Mouse (Mus musculus): ENCODE results near the gene Helz2.
A peak's percentile ranks its signal among the peaks of the same experiment; 100 is the strongest.

The Helz2 gene

DNA sequence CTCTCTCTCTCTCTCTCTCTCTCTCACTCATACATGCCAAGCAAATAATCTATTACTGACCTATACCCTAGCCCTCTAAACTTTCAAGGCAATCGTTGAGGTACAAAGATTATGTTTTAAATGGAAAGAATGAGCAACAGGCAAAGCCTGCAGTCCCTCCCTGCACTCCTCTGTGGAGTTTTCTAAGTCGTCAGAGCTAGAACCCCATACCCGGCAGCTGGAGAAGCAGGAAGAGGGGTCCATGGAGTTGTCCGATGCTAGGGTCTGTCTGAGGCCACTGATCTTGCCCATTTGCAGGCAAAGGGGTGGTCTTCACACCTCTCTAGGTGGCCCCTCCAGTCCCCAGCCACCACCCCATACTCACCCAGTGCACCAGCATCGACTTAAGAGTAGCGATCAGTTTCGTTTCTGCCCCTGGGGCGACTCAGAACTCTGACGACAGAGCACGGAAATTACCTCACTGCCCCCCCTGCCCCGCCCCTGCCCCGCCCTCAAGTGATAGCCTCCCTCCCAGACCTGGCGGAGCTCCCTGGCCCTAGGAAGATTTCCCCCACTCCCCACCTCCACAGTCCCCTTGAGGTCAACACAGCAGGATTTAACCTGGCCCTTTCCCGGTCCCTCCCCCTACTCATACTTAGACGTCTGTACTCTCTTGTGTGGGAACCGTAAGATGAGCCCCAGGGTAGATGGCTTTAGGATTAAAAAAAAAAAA, at the start of gene Helz2:
Gene Helz2, minus strand, starts transcription at position 426 of the 712 bp plus-strand sequence.
- no peak for DNase-seq (ENCODE audit: low spot score in 2 of 2)

DNA sequence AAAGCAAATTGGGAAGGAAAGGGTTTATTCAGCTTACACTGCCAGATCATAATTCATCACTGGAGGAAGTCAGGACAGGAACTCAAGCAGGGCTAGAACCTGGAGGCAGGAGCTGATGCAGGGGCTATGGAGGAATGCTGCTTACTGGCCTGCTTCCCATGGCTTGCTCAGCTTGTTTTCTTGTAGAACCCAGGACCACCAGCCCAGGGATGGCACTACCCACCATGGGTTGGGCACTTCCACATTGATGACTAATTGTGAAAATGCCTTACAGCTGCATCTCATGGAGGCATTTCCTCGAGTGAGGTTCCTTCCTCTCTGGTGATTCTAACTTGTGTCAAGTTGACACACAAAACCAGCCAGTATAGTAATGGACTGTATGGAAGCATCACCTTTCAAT, 49.1 kb upstream of the Helz2 start:
- no peak for DNase-seq (ENCODE audit: low spot score in 2 of 2)

DNA sequence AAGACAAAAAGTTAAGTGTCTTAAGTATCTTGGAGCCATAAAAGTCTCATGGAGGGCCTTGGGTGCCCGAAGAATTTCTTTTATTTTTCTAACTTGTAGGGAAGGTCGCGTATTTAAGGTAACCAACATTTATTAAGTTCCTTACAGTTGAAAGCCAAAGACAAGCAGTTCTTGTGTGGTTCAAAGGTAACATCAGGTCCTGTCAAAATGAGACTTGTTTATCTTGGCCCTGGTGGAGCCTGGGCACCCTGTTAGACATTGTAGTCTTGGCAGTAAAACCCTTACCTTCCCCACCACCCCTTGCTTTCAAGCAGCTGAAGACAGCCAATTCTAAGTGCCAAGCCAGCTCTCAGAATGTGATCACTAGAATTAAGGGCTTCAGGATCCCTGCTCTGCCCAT, 46.9 kb upstream of the Helz2 start:
- DNase-seq (ENCODE audit: low spot score in 2 of 2) = no peak

DNA sequence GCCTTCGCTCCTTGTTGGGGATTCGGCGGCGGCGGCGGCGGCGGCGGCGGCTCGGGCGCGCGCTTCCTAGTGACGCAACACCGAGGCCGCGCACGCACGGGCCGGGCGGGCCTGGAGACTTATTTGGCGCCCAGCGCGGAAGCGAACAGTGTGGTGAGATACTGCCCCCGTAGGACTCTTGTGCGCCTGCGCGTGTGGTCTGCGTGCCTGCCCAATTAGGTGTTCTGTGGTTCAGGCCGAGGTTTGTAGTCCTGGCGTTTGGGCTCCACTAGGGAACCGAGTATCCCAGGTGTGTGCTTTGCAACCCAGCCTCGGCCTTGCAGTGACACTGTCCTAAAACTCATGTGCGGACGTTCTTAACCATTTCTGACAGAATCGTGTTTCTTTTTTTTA, 46.1 kb upstream of the Helz2 start, which contains the start of gene Gmeb2:
Gene Gmeb2, minus strand, starts transcription at position 78 of the 393 bp plus-strand sequence.
- DNase-seq (ENCODE audit: low spot score in 2 of 2) = peak; percentile 90 to 95

DNA sequence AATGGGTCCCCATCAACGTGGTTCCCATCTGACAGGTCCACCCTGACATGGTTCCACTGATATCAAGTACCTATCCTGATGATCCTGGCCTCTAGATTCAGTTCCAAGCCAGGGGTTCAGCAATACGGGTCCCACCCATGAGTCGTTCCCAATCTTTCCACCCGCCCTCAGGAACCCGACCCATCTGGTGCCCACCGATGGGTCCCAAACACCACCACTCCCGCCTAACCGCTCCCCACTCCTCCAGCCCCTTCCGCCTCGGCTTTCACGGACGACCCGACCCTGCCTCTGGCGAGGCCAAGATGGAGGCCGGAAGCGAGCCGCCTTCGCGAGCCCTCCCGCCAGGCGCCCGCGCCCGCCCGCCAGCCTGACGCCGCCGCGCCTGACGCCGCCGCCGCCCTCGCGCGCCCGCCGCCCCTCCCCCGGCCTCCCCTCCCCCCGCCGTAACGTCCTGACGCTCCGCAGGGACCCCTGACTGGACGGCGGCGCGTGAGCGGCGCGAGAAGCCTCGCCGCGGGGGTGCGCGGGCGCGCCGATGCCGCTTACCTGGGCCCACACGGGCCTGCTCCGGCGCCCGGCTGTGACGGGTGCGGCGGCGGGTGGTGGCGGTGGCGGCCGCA, 45.6 kb upstream of the Helz2 start:
- DNase-seq (ENCODE audit: low spot score in 2 of 2) = no peak

DNA sequence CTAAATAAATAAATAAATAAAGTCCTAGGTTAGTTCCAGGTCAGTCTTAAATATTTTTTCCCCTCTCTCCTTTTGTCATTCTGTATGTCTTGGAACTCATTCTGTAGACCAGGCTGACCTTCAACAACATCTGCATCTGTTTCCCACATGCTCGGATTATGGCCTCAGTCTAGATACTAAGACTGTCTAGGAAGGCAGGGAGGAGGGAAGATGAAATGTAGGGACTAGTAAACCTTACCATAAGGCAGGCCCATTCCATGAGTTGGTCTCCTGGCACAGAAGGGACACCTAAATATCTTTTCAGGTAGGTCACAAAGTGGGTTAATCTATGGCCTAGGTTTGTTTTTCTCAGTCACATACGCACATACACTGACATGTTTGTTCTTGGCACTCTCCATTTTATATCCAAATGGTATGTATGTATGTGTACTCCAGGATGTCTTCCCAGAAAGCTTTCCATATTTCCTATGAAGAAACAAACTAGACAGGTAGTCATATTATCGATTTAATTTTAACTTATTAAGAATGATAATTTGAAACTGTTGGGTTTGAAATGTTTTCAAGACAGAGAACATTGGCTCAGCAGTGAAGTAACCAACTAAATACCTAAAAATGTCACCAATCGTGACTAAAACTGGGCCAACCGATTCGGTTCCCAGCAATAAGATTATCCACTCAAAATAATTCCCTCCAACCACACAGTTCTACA, 45.0 kb upstream of the Helz2 start:
- no peak for DNase-seq (ENCODE audit: low spot score in 2 of 2)

DNA sequence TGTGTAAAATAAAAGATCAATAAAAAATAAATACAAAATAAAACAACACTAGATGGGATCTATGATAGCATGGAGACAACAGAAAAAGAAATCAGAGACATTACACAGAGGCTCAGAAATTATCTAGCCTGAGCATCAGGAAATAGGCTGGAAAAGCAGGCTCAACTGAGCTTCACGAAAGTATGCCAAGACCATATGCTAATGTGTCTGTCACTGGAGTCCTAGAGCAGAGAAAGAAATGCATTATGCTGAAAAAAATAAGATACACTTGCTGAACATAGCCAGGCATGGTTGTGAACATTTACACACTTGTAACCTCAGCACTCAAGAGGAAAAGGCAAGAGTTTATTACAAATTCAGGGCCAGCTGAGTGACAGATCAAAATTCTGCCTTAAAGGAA, 38.1 kb upstream of the Helz2 start:
- no peak for DNase-seq (ENCODE audit: low spot score in 2 of 2)

DNA sequence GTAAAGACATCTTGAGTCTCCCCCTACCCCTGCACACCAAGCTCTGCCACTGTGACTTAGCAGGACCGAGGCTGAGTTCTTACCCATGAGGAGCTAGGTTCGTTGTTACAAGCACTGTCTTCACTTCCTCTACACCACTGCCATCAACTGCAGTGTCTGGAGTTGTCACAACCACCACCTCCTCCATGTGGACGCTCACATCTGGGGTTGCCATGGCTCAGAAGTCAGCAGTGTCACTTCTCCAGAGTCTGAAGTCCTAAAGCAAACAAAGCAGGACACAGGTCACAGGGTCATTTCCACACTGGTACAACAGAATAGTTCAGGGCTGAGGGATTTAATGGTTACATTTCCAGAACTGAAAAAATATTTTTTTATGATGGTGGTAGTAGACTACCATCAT, 36.0 kb upstream of the Helz2 start:
- no peak for DNase-seq (ENCODE audit: low spot score in 2 of 2)

DNA sequence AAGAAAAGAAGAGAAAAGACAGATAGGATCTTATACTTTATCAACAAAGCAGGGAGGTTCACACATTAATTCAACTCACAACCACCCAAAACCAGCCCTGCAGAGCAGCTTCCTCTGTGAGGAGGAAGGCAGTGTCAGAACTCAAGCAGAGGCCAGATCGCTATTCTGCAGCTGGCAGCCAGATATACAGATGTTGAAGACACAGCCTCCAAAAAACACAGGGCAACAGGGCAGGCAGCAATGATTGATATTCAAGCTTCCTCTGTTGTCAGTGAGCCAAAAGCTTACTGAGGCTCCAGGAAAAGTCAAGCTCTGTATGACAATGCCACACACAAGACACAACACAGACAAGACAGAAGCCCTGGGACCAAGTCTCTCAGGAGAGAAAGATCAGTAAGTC, 34.9 kb upstream of the Helz2 start:
- no peak for DNase-seq (ENCODE audit: low spot score in 2 of 2)

DNA sequence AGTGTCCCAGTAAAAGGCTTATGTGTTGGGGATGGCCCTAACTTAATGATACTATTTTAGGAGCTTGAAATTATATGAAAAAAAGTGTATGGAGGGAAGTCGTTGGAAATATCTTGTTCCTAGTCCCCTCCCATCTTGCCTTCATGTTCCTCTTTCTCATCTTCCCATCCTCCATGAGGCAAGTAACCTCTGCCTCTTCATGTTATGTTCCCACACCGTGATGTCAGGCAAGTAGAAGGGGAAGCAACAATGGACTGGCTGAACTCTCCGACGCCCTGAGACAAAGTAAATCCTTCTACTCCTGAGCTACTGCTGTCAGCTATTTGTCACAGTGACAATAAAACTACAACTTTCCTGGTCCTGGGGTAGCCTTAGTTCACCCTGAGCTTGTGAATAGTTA, 32.8 kb upstream of the Helz2 start:
- no peak for DNase-seq (ENCODE audit: low spot score in 2 of 2)

DNA sequence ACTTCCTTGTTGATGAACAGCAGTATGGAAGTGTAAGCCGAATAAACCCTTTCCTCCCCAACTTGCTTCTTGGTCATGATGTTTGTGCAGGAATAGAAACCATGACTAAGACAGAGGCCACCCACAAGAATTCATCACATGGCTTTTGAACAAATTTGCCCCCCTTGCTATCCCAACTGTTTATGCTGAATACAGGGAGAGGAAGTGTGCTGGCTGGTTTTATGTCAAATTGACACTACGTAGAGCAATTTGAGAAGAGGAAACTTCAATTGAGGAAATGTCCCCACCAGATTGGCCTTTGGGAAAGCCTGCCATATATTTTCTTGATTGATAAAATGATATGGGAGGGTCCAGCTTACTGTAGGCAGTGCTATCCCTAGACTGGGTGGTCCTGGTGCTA, 32.0 kb upstream of the Helz2 start:
- DNase-seq (ENCODE audit: low spot score in 2 of 2) = no peak

DNA sequence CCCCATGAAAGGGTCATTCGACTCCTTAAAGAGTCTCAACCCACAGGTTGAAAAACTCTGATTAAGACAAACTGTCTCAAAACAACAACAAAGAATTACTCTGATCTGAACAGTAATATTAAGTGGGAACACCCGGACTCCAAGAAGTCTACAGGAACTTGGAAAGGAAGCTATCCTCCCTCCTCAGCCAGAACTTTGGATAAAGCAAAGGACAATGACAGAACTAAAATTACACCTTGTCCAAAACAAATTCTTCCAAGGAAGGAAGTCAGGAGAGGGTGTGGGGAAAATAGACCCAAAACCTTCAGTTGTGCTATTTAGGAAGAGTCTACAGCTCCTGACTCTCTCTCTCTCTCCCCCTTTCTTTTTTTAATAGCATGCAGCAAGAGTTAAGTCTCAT, 30.3 kb upstream of the Helz2 start:
- DNase-seq (ENCODE audit: low spot score in 2 of 2) = no peak

DNA sequence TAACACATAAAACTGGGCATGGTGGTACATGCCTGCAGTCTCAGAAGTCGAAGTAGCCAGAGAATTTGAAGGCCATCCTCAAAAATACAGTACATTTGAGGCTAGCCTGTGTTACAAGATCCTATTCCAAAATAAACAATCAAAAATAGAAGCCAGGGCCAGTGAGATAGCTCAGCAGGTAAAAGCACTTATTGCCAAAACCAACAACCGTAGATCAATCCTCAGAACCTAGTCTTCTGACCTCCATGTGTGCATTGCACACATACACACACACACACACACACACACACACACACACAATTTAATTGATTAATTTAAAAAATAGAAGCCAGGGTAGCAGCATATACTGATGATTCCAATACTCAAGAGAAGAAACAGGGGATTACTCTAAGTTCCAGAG, 25.0 kb upstream of the Helz2 start:
- DNase-seq (ENCODE audit: low spot score in 2 of 2) = no peak

DNA sequence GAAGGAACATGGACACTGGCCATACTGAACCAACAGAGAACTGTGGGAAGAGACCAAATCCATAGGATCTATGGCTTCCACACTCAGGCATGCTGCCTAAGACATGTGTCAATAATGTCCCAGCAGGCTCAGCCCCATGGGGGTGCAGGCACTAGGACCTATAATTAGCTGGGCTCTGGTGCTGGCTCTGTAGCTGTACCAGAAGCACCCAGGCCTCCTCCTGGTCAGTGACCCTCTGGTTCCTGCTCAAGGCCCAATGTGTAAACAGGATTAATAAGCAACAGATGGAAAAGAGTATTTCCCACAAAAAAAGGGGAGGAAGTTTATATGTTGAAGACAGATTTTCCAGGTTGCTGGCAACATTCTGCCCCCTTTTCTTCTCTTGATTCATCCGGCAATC, 11.4 kb upstream of the Helz2 start:
- DNase-seq (ENCODE audit: low spot score in 2 of 2) = no peak

DNA sequence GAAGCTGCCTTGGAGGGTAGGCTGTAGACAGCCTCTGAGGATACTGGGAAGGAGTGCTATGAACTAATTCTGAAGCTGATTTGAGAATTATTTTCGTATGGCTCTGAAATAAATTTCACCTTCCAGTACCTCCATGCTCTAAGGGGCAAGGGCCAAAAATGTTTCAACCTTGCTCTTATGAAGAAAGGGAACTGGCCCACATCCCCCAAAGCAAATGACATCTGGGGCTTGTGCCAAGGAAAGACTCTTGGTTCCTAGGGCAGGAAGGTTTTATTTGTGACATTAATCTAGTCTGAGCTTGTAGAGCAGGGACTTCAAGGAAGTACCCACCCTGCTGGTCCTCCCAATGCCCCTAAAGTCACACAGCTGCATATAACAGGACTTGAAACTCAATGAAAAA, 10.0 kb upstream of the Helz2 start:
- DNase-seq (ENCODE audit: low spot score in 2 of 2) = no peak

DNA sequence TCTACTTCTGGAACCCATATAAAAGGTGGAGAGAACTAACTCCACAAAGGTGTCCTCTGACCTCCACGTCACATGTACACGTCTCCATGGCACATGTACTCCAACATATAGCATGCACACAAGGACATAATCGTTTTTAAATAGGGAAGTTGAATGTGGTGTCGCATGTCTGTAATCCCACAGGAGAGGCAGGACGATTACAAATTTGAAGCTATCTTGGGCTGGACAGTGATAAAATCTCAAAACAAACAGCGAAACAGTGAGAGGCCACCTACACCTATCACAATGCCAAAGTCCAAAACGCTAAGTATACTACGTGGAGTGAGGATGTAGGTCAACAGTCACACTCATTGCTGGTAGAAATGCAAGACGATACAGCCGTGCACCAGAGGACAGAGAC, 7.4 kb upstream of the Helz2 start:
- DNase-seq (ENCODE audit: low spot score in 2 of 2) = no peak

DNA sequence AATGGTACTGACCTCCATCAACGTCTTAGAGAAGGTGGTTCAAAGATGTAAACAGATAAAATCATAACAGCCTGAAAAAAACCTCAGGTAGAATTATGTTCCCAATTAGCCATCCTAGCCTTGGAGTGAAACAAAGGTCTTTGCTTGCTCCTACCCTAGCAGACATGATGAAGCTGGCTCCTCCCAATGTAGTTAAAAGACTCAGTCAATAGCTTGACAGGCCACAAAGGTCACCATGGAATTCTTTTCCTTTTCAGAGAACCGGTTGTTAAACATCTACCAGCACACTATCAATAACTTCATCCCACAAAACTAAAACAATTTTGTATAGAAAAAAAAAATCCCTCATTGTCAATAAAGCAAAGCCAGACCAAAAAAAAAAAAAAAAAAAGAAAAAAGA, 3.2 kb upstream of the Helz2 start:
- DNase-seq (ENCODE audit: low spot score in 2 of 2) = no peak

DNA sequence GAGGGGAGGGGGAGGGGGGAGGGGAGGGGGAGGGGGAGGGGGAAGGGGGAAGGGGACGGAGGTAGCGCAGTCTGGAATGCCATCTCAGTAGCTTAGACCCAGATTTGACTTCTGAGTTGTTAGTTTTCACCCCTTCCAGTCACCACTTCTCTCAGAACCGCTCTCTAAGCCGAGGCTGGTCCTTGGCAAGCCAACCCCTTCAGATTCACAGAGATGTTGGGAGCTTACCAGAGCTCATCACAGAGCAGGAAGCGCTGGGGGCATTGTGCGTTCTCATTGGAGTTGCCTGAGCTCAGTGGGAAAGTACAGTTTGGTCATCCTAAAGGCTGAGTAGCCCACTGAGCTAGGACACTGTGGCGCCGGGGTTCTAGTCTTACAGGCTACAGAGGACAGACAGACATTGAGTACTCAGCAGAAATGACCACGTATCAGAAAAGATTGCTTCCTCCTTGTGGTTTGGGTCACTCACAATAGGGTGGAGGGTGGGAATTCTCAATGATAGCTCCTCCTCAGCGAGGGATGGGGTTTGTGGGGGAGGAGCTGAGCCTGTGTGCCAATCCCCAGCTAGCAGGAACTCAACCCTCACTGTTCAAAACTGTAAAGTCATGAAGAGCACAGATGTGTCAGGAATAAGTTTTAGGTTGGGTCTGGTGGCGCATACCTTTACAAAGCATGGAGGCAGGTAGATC, 2.0 kb upstream of the Helz2 start:
- no peak for DNase-seq (ENCODE audit: low spot score in 2 of 2)

DNA sequence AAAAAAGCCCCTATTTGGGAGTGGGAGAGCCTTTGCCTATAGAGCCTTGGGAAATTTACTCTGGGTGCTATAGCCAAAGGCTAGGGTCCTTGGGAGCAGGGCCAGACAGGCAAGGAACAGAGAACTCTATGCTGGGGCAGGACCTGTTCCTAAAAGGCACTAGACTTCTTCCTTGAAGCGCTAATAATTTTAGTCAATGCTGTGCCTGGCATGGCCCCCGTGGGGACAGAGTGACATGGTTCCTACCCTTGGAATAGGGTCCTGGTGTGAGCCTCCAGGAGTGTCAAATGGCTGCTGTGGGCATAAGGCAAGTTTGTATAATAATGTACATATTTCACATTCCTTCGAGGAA, 463 bp upstream of the Helz2 start:
- no peak for DNase-seq (ENCODE audit: low spot score in 2 of 2)

DNA sequence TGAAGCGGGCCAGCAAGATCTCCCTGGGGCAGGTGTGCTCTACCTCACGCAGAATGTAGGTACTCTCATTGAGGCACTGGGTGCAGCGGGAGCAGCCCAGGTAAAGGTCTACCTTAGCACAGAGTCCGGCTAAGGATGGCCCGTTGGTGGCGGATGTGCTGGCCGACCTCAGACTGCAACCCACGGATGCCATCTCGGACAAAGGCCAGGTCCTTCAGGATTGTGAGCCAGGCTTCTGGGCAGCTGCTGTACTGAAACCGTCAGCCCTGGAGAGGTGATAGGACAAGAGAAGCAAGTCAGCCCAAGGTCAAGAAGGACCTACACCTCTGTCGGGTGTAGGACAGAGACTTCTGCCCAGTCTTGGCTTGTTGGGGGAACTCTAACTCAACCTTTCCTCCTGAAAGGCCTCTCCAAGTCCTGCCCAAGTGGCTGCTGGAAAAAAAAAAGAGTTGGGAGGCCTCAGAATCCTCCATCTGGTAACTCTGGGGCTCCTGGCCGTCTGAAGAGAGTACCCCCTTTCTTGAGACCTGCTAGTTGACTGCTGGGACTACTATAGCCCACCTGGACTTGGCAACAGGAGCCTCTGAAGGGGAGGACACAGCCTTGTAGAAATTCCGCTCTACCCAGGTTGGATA, 904 bp downstream of the Helz2 start:
- DNase-seq (ENCODE audit: low spot score in 2 of 2) = no peak

DNA sequence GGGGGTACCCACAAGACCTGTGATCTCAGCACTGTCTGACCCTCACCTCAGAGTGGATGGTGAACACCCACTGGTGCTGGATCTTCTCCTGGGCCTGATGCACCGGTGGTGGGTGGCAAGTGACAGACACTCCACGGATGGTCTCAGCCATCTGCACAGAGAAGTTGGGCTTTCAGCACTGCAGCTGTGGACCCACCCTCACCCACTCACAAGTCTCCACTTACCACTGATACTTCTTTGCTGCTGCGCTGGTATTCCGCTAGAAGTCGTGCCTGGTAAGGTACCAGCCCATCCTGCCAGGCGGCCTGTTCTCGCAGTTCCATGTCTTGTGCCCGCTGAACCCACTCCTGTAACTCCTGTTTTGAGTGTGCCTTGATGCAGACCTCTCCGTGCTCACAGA, 2.6 kb downstream of the Helz2 start:
- DNase-seq (ENCODE audit: low spot score in 2 of 2) = no peak

DNA sequence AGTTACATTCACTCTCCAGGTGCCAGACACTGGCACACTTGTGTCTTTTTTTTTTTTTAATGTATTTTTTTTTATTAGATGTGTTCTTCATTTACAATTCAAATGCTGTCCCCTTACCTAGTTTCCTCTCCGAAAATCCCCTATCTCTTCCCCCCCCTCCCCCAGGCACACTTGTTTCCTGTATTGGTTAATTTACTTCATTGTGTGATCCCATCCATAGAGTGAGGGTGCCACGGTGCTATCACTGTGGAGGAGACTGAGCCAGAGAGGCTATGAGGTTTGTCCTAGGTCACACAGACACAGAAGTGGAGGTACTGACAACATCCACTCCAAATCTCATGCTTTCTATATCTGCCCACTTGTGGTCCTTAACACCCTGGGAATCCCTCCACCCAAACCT, 3.0 kb downstream of the Helz2 start:
- no peak for DNase-seq (ENCODE audit: low spot score in 2 of 2)

Measured in left cerebral cortex, adult 9 months (tissue).